Mouse (Mus musculus): ENCODE data around the gene Arhgap23. TPM values are rescaled to one million over a fixed set of nuclear protein-coding genes. Genes with fewer than 3 reads are reported as not detected.

Gene Arhgap23
- total and polyA plus RNA-seq, 3 experiments: 1.2 to 5.6 (median 4.2) TPM

DNA sequence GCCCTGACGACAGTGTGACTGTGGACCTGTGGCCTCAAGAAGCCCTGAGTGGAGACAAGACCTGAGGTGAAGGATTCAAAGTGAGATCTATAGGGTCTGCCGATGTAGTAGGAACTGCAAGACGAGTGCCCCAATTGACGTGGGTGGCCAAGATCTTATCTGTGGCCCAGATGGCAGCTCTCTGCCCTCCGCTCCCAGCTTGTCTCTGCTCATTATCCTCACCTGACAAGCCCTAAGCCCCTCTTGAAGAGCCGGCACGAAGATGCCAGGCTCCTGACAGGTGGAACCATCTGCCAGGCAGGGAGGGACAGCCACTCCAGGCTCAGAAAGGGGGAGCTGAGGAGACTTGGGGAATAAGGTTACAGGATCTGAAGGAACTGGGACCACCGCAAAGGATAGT lies 117.0 kb downstream of the Arhgap23 start:
- Histone ChIP-seq H3K4me2 (ENCODE audit: insufficient read depth, low read depth, poor library complexity, severe bottlenecking) (peak overlapping the region; percentile 86), H3K27me3 (replicated peaks) (peaks cover 87% of the 10 kb centered on the region), H3K27ac (ENCODE audit: insufficient read depth, low read depth) (no peak overlapping the region), H3K4me1 (ENCODE audit: control insufficient read depth in 1 of 2, insufficient read depth in 2 of 2) (peaks cover 13 to 25% of the 10 kb centered on the region in 2 experiments), H3K9ac (ENCODE audit: insufficient read depth, low read depth) (peak overlapping the region; percentile 14; the same call in 1 of the 2 replicates), H3K79me2 (replicated peaks; ENCODE audit: control insufficient read depth, extremely low read depth, insufficient read depth, poor library complexity, severe bottlenecking) (no peaks in the 10 kb centered on the region), H3K36me3 (replicated peaks in 1 of 2; ENCODE audit: control insufficient read depth in 1 of 2, insufficient read depth in 1 of 2, low read length in 1 of 2) (no peaks in the 10 kb centered on the region), H3K4me3 (replicated peaks in 1 of 3; ENCODE audit: low read depth in 2 of 3, low read length in 2 of 3, poor library complexity in 1 of 3) (peak overlapping the region; percentile 47 to 63 (median 52)), H3K9me3 (replicated peaks; ENCODE audit: low read length) (peaks cover 16% of the 10 kb centered on the region)
- in situ Hi-C loops (cut with MboI; ENCODE audit: low pct_ligation_motif_present, low pct_unique_long_range_greater_than_20kb, low sequenced_read_pairs) (loop anchor here (5.0 kb wide), 1 partner anchor 35 kb away; no protein-coding TSS in a partner anchor), dilution Hi-C loops (cut with MboI; ENCODE audit: extremely low pct_ligation_motif_present, extremely low pct_unique_long_range_greater_than_20kb, low sequenced_read_pairs) (no loop called here)
- TF ChIP-seq CHD2 (IDR thresholded peaks at IDR 0.05; ENCODE audit: low read length) (no peak), UBTF (IDR thresholded peaks at IDR 0.05; ENCODE audit: low read depth, low read length) (no peak), EP300 (IDR thresholded peaks at IDR 0.05; ENCODE audit: low read length) (no peak), CTCF (conservative IDR thresholded peaks at IDR 0.05 in 1 of 2, IDR thresholded peaks at IDR 0.05 in 1 of 2; ENCODE audit: low read depth in 2 of 2, low read length in 2 of 2) (no peak), ZMIZ1 (IDR thresholded peaks at IDR 0.05; ENCODE audit: low read depth, low read length) (no peak), TCF12 (IDR thresholded peaks at IDR 0.05; ENCODE audit: low read depth, low read length) (no peak), USF2 (conservative IDR thresholded peaks at IDR 0.05; ENCODE audit: low read depth, low read length) (no peak), PAX5 (IDR thresholded peaks at IDR 0.05; ENCODE audit: low read length) (no peak), POLR2AphosphoS2 (IDR thresholded peaks at IDR 0.05; ENCODE audit: low read depth, low read length) (no peak), HCFC1 (IDR thresholded peaks at IDR 0.05; ENCODE audit: low read depth, low read length) (no peak), JUN (IDR thresholded peaks at IDR 0.05; ENCODE audit: insufficient read depth, low read depth, low read length) (no peak), MYC (IDR thresholded peaks at IDR 0.05; ENCODE audit: low read depth, low read length) (no peak), ELF1 (IDR thresholded peaks at IDR 0.05; ENCODE audit: low read depth, low read length) (no peak), RCOR1 (conservative IDR thresholded peaks at IDR 0.05; ENCODE audit: low read depth, low read length) (no peak), MEF2A (IDR thresholded peaks at IDR 0.05; ENCODE audit: borderline replicate concordance, low read depth, low read length) (no peak)
- DNase-seq (ENCODE audit: extremely low read depth): no peak

DNA sequence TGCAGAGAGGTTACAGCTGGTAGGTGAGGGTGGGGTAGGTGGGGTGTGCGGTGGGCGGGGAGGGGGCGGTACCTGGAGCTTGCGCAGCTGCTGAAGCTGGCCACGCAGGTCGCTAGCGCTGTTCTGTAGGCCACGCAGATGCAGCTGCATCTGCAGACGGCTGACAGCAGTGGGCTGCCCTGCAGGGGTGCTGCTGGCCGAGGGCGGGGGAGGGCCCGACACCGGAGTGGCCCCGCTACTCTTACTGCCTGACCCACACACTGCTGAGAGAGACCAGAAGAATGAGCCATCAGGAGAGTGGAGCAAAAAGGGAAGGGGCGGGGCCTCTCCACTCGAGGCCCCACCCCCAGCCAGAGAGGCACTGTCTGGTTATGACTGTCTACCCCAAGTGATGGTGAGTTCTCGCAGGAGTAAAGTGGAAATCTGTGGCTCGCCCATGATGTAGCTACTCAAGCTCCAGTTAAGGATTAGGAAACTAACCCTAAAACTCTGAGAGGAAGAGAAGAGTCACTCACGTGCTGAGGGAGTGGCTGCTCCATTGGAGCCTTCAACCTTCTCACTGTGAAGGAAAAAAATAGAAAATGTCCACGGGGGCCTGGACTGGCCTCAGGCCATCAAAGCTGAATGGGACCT lies 117.7 kb downstream of the Arhgap23 start:
- Histone ChIP-seq H3K79me2 (replicated peaks; ENCODE audit: control insufficient read depth, extremely low read depth, insufficient read depth, poor library complexity, severe bottlenecking) (no peaks in the 10 kb centered on the region), H3K27me3 (replicated peaks) (peaks cover 87% of the 10 kb centered on the region), H3K36me3 (replicated peaks in 1 of 2; ENCODE audit: control insufficient read depth in 1 of 2, insufficient read depth in 1 of 2, low read length in 1 of 2) (no peaks in the 10 kb centered on the region), H3K9ac (ENCODE audit: insufficient read depth, low read depth) (peak overlapping the region; percentile 14; the same call in 1 of the 2 replicates), H3K27ac (ENCODE audit: insufficient read depth, low read depth) (no peak overlapping the region), H3K9me3 (replicated peaks; ENCODE audit: low read length) (peaks cover 16% of the 10 kb centered on the region), H3K4me2 (ENCODE audit: insufficient read depth, low read depth, poor library complexity, severe bottlenecking) (peak overlapping the region; percentile 86), H3K4me1 (ENCODE audit: control insufficient read depth in 1 of 2, insufficient read depth in 2 of 2) (peaks cover 13 to 25% of the 10 kb centered on the region in 2 experiments), H3K4me3 (replicated peaks in 1 of 3; ENCODE audit: low read depth in 2 of 3, low read length in 2 of 3, poor library complexity in 1 of 3) (peak overlapping the region; percentile 37 to 62 (median 39))
- peak; percentile 91 for DNase-seq (ENCODE audit: extremely low read depth)
- in situ Hi-C loops (cut with MboI; ENCODE audit: low pct_ligation_motif_present, low pct_unique_long_range_greater_than_20kb, low sequenced_read_pairs): loop anchor here (5.0 kb wide), 1 partner anchor 34 kb away; no protein-coding TSS in a partner anchor
- dilution Hi-C loops (cut with MboI; ENCODE audit: extremely low pct_ligation_motif_present, extremely low pct_unique_long_range_greater_than_20kb, low sequenced_read_pairs): no loop called here
- no peak for TF ChIP-seq RAD21 (IDR thresholded peaks at IDR 0.05; ENCODE audit: low read depth, low read length)
- peak; percentile 98 for TF ChIP-seq IRF4 (IDR thresholded peaks at IDR 0.05; ENCODE audit: low read depth, low read length)
- TF ChIP-seq KAT2A (IDR thresholded peaks at IDR 0.05; ENCODE audit: insufficient replicate concordance, low read length): no peak
- TF ChIP-seq POLR2A (IDR thresholded peaks at IDR 0.05; ENCODE audit: low read depth, low read length): 0 out of 2 replicates have a peak, but pooled peaks have one; percentile 28
- TF ChIP-seq HCFC1 (IDR thresholded peaks at IDR 0.05; ENCODE audit: low read depth, low read length): no peak; the same call in 1 of the 2 replicates
- TF ChIP-seq ELF1 (IDR thresholded peaks at IDR 0.05; ENCODE audit: low read depth, low read length): peak; percentile 47; the same call in 1 of the 2 replicates
- TF ChIP-seq JUN (IDR thresholded peaks at IDR 0.05; ENCODE audit: insufficient read depth, low read depth, low read length): peak; percentile 83
- no peak for TF ChIP-seq CHD1 (IDR thresholded peaks at IDR 0.05; ENCODE audit: low read depth, low read length)
- TF ChIP-seq CTCF (conservative IDR thresholded peaks at IDR 0.05 in 1 of 2, IDR thresholded peaks at IDR 0.05 in 1 of 2; ENCODE audit: low read depth in 2 of 2, low read length in 2 of 2): no peak
- peak; percentile 17; the same call in 1 of the 2 replicates for TF ChIP-seq SIN3A (IDR thresholded peaks at IDR 0.05; ENCODE audit: low read length)
- no peak for TF ChIP-seq ZKSCAN1 (IDR thresholded peaks at IDR 0.05; ENCODE audit: borderline replicate concordance, low read depth, low read length)
- peak; percentile 76 for TF ChIP-seq NRF1 (IDR thresholded peaks at IDR 0.05; ENCODE audit: low read depth, low read length)
- no peak for TF ChIP-seq POLR2AphosphoS2 (IDR thresholded peaks at IDR 0.05; ENCODE audit: low read depth, low read length)
- TF ChIP-seq TCF12 (IDR thresholded peaks at IDR 0.05; ENCODE audit: low read depth, low read length): no peak
- no peak for TF ChIP-seq PAX5 (IDR thresholded peaks at IDR 0.05; ENCODE audit: low read length)
- peak; percentile 58 for TF ChIP-seq MEF2A (IDR thresholded peaks at IDR 0.05; ENCODE audit: borderline replicate concordance, low read depth, low read length)
- no peak for TF ChIP-seq ZC3H11A (IDR thresholded peaks at IDR 0.05; ENCODE audit: low read depth, low read length)
- peak; percentile 84 for TF ChIP-seq BHLHE40 (IDR thresholded peaks at IDR 0.05; ENCODE audit: low read depth, low read length)
- TF ChIP-seq MAX (IDR thresholded peaks at IDR 0.05; ENCODE audit: low read length): no peak
- TF ChIP-seq EP300 (IDR thresholded peaks at IDR 0.05; ENCODE audit: low read length): peak; percentile 70
- TF ChIP-seq USF2 (conservative IDR thresholded peaks at IDR 0.05; ENCODE audit: low read depth, low read length): no peak
- 0 out of 2 replicates have a peak, but pooled peaks have one; percentile 12 for TF ChIP-seq NELFE (IDR thresholded peaks at IDR 0.05; ENCODE audit: low read depth, low read length)
- peak; percentile 81 for TF ChIP-seq MAZ (IDR thresholded peaks at IDR 0.05; ENCODE audit: low read depth, low read length)
- TF ChIP-seq ZNF384 (IDR thresholded peaks at IDR 0.05; ENCODE audit: low read depth, low read length): peak; percentile 12; the same call in 1 of the 2 replicates
